Mouse (Mus musculus) splenic B cell, adult 2 months (primary cell): ENCODE data around the gene Nme1.
A peak's percentile ranks its signal among the peaks of the same experiment; 100 is the strongest.

Experiments used
- DNase-seq: peaks from one replicate; pipeline ENCODE4 v3.0.0-alpha.2; 2011; ENCODE audit warnings: low read depth, low spot score
- H3K27me3 ChIP-seq: 2 replicates; pipeline ENCODE4 v1.6.1; 2012; ENCODE audit warnings: mild to moderate bottlenecking, low read length, moderate library complexity, mixed read lengths; ENCODE audit not compliant: control insufficient read depth, poor library complexity, insufficient read depth, severe bottlenecking
- H3K36me3 ChIP-seq: 2 replicates; pipeline ENCODE4 v1.6.1; 2012; ENCODE audit warnings: mild to moderate bottlenecking, low read length, moderate library complexity, mixed read lengths; ENCODE audit not compliant: control insufficient read depth, poor library complexity, insufficient read depth, severe bottlenecking

Gene Nme1

GRCm38 (mm10) chr11:93984619-93985018, 16.3 kb upstream of the Nme1 start:
- no peaks in the 10 kb centered on the region for H3K27me3 ChIP-seq
- peak; percentile 90 for DNase-seq

GRCm38 (mm10) chr11:93979502-93980049, 11.3 kb upstream of the Nme1 start:
- H3K27me3 ChIP-seq: no peaks in the 10 kb centered on the region
- DNase-seq: no peak
- H3K36me3 ChIP-seq: no peaks in the 10 kb centered on the region

More at GRCm38 (mm10) chr11:93984619-93985018, 16.3 kb upstream of the Nme1 start:
- no peaks in the 10 kb centered on the region for H3K36me3 ChIP-seq

GRCm38 (mm10) chr11:93972951-93973350, 4.6 kb upstream of the Nme1 start:
- no peak for DNase-seq
- H3K27me3 ChIP-seq: no peaks in the 10 kb centered on the region

GRCm38 (mm10) chr11:93969799-93970198, 1.5 kb upstream of the Nme1 start:
- Histone ChIP-seq H3K36me3 (no peaks in the 10 kb centered on the region; the same call in 1 of the 2 replicates), H3K27me3 (no peaks in the 10 kb centered on the region)
- no peak for DNase-seq

More at GRCm38 (mm10) chr11:93972951-93973350, 4.6 kb upstream of the Nme1 start:
- H3K36me3 ChIP-seq: no peaks in the 10 kb centered on the region

- no peak for DNase-seq
- no peaks in the 10 kb centered on the region for H3K27me3 ChIP-seq
- H3K36me3 ChIP-seq: peaks cover 1% of the 10 kb centered on the region; the same call in 1 of the 2 replicates
Observed at GRCm38 (mm10) chr11:93969171-93969570, 850 bp upstream of the Nme1 start.

GRCm38 (mm10) chr11:93968848-93969128, 467 bp upstream of the Nme1 start:
- no peak for DNase-seq
- Histone ChIP-seq H3K36me3 (peaks cover 1% of the 10 kb centered on the region; the same call in 1 of the 2 replicates), H3K27me3 (no peaks in the 10 kb centered on the region)

GRCm38 (mm10) chr11:93967381-93967780, 940 bp downstream of the Nme1 start:
- H3K36me3 ChIP-seq: peaks cover 2% of the 10 kb centered on the region; the same call in 1 of the 2 replicates
- peak; percentile 32 for DNase-seq
- H3K27me3 ChIP-seq: no peaks in the 10 kb centered on the region

- DNase-seq: no peak
- Histone ChIP-seq H3K27me3 (no peaks in the 10 kb centered on the region), H3K36me3 (peaks cover 4% of the 10 kb centered on the region; the same call in 1 of the 2 replicates)
Observed at GRCm38 (mm10) chr11:93965391-93965790, 2.9 kb downstream of the Nme1 start.

GRCm38 (mm10) chr11:93963013-93963412, 5.3 kb downstream of the Nme1 start:
- DNase-seq: no peak
- peaks cover 7% of the 10 kb centered on the region; the same call in 1 of the 2 replicates for H3K36me3 ChIP-seq
- no peaks in the 10 kb centered on the region for H3K27me3 ChIP-seq

- no peak for DNase-seq
- Histone ChIP-seq H3K27me3 (no peaks in the 10 kb centered on the region), H3K36me3 (peaks cover 9% of the 10 kb centered on the region; the same call in 1 of the 2 replicates)
Observed at GRCm38 (mm10) chr11:93961482-93961881, 6.8 kb downstream of the Nme1 start.

GRCm38 (mm10) chr11:93957746-93958145, 10.6 kb downstream of the Nme1 start:
- DNase-seq: no peak
- Histone ChIP-seq H3K36me3 (peaks cover 8% of the 10 kb centered on the region; the same call in 1 of the 2 replicates), H3K27me3 (no peaks in the 10 kb centered on the region)

- DNase-seq: no peak
- Histone ChIP-seq H3K27me3 (no peaks in the 10 kb centered on the region), H3K36me3 (peaks cover 5% of the 10 kb centered on the region; the same call in 1 of the 2 replicates)
Observed at GRCm38 (mm10) chr11:93957031-93957555, 11.2 kb downstream of the Nme1 start.

GRCm38 (mm10) chr11:93956159-93956558, 12.2 kb downstream of the Nme1 start, which contains the start of gene Nme2:
TSS of gene Nme2 (minus strand) at chr11:93956259.
- no peak for DNase-seq
- Histone ChIP-seq H3K36me3 (peaks cover 6% of the 10 kb centered on the region; the same call in 1 of the 2 replicates), H3K27me3 (no peaks in the 10 kb centered on the region)

- DNase-seq: peak; percentile 93
- Histone ChIP-seq H3K36me3 (peaks cover 8% of the 10 kb centered on the region), H3K27me3 (no peaks in the 10 kb centered on the region)
Observed at GRCm38 (mm10) chr11:93955256-93956150, 12.8 kb downstream of the Nme1 start.

GRCm38 (mm10) chr11:93954738-93955255, 13.5 kb downstream of the Nme1 start:
- peaks cover 7% of the 10 kb centered on the region for H3K36me3 ChIP-seq
- H3K27me3 ChIP-seq: no peaks in the 10 kb centered on the region
- DNase-seq: no peak
